Mouse (Mus musculus): ENCODE results near the gene Mapkapk2. TPM values are rescaled to one million over a fixed set of nuclear protein-coding genes. Genes with fewer than 3 reads are reported as not detected.
A peak's percentile ranks its signal among the peaks of the same experiment; 100 is the strongest.

The Mapkapk2 gene
- total RNA-seq, 2 experiments from 2014 or later = 26.9 to 31.4 TPM

- no peak for DNase-seq (ENCODE audit: extremely low spot score in 1 of 2, low spot score in 1 of 2)
Measured at GRCm38 (mm10) chr1:131084289-131084688, 13.3 kb downstream of the Mapkapk2 start.

GRCm38 (mm10) chr1:131083609-131084008 is 14.0 kb downstream of the Mapkapk2 start:
- no peak for DNase-seq (ENCODE audit: extremely low spot score in 1 of 2, low spot score in 1 of 2)

- no peak for DNase-seq (ENCODE audit: extremely low spot score in 1 of 2, low spot score in 1 of 2)
Measured at GRCm38 (mm10) chr1:131083122-131083521, 14.5 kb downstream of the Mapkapk2 start.

- DNase-seq (ENCODE audit: extremely low spot score in 1 of 2, low spot score in 1 of 2) = no peak
Measured at GRCm38 (mm10) chr1:131080686-131081085, 16.9 kb downstream of the Mapkapk2 start.

GRCm38 (mm10) chr1:131079762-131080161 is 17.9 kb downstream of the Mapkapk2 start:
- no peak for DNase-seq (ENCODE audit: extremely low spot score in 1 of 2, low spot score in 1 of 2)

- peak; percentile 44 to 51 for DNase-seq (ENCODE audit: extremely low spot score in 1 of 2, low spot score in 1 of 2)
Measured at GRCm38 (mm10) chr1:131078761-131079330, 18.8 kb downstream of the Mapkapk2 start.

- no peak for DNase-seq (ENCODE audit: extremely low spot score in 1 of 2, low spot score in 1 of 2)
Measured at GRCm38 (mm10) chr1:131075098-131075791, 22.4 kb downstream of the Mapkapk2 start.

GRCm38 (mm10) chr1:131074524-131074938 is 23.1 kb downstream of the Mapkapk2 start:
- DNase-seq (ENCODE audit: extremely low spot score in 1 of 2, low spot score in 1 of 2) = peak in 1 of 2 experiments; percentile 42

GRCm38 (mm10) chr1:131072376-131072990 is 25.1 kb downstream of the Mapkapk2 start:
- DNase-seq (ENCODE audit: extremely low spot score in 1 of 2, low spot score in 1 of 2) = no peak

GRCm38 (mm10) chr1:131069010-131069409 is 28.6 kb downstream of the Mapkapk2 start:
- no peak for DNase-seq (ENCODE audit: extremely low spot score in 1 of 2, low spot score in 1 of 2)

GRCm38 (mm10) chr1:131068011-131068727 is 29.5 kb downstream of the Mapkapk2 start:
- DNase-seq (ENCODE audit: extremely low spot score in 1 of 2, low spot score in 1 of 2) = no peak

- DNase-seq (ENCODE audit: extremely low spot score in 1 of 2, low spot score in 1 of 2) = no peak
Measured at GRCm38 (mm10) chr1:131064202-131064601, 33.4 kb downstream of the Mapkapk2 start.

- DNase-seq (ENCODE audit: extremely low spot score in 1 of 2, low spot score in 1 of 2) = no peak
Measured at GRCm38 (mm10) chr1:131062821-131063220, 34.8 kb downstream of the Mapkapk2 start.

GRCm38 (mm10) chr1:131061740-131062254 is 35.8 kb downstream of the Mapkapk2 start:
- DNase-seq (ENCODE audit: extremely low spot score in 1 of 2, low spot score in 1 of 2) = no peak

- peak in 1 of 2 experiments; percentile 55 for DNase-seq (ENCODE audit: extremely low spot score in 1 of 2, low spot score in 1 of 2)
Measured at GRCm38 (mm10) chr1:131060290-131061253, 37.1 kb downstream of the Mapkapk2 start.

- no peak for DNase-seq (ENCODE audit: extremely low spot score in 1 of 2, low spot score in 1 of 2)
Measured at GRCm38 (mm10) chr1:131059841-131060240, 37.8 kb downstream of the Mapkapk2 start.

GRCm38 (mm10) chr1:131059411-131059810 is 38.2 kb downstream of the Mapkapk2 start:
- DNase-seq (ENCODE audit: extremely low spot score in 1 of 2, low spot score in 1 of 2) = no peak

- DNase-seq (ENCODE audit: extremely low spot score in 1 of 2, low spot score in 1 of 2) = no peak
Measured at GRCm38 (mm10) chr1:131058431-131058830, 39.2 kb downstream of the Mapkapk2 start.

GRCm38 (mm10) chr1:131054251-131054650 is 43.4 kb downstream of the Mapkapk2 start:
- DNase-seq (ENCODE audit: extremely low spot score in 1 of 2, low spot score in 1 of 2) = no peak

- no peak for DNase-seq (ENCODE audit: extremely low spot score in 1 of 2, low spot score in 1 of 2)
Measured at GRCm38 (mm10) chr1:131053656-131054055, 44.0 kb downstream of the Mapkapk2 start.

All from layer of hippocampus, postnatal 25 days (tissue).